Mouse (Mus musculus): Measurements from ENCODE around the gene Exd1. TPM values are rescaled to one million over a fixed set of nuclear protein-coding genes. Genes with fewer than 3 reads are reported as not detected.

Exd1 gene
- polyA plus RNA-seq, 1 experiment: 1.1 TPM

DNA sequence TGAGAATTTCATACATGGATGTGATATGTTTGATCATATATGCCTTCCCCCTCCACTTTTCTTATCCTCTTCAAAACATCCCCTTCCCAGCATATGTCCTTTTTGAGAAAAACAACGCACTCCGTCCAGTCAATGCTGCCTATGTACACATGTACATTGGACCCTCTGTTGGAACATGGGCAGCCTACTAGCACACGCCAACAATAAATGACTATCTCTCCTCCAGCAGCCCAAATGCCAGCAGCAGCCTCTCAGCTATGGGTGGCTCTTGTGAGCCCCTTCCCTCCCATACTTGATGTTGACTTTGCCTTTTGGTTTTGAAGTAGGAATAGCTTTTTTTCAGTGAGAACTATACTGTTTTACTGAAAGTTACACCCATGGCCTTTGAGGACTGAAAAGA, 34.1 kb upstream of the Exd1 start:
- H3K4me1 ChIP-seq (ENCODE audit: control insufficient read depth, insufficient read depth, low read length): no peaks in the 10 kb centered on the region

GRCm38 (mm10) chr2:119572471-119572870, 25.0 kb upstream of the Exd1 start:
- Histone ChIP-seq H3K27ac (ENCODE audit: insufficient read depth, low read length) (no peak overlapping the region), H3K4me1 (ENCODE audit: control insufficient read depth, insufficient read depth, low read length) (no peaks in the 10 kb centered on the region), H3K4me3 (ENCODE audit: insufficient read depth, low read length) (no peak overlapping the region)
- TF ChIP-seq POLR2A (IDR thresholded peaks at IDR 0.05; ENCODE audit: low read depth, low read length) (no peak), CTCF (IDR thresholded peaks at IDR 0.05; ENCODE audit: borderline replicate concordance, insufficient read depth, low read length) (no peak)

More for the DNA sequence above, 34.1 kb upstream of the Exd1 start:
- Histone ChIP-seq H3K4me3 (ENCODE audit: insufficient read depth, low read length) (no peak overlapping the region), H3K27ac (ENCODE audit: insufficient read depth, low read length) (no peak overlapping the region)
- TF ChIP-seq CTCF (IDR thresholded peaks at IDR 0.05; ENCODE audit: borderline replicate concordance, insufficient read depth, low read length): no peak

DNA sequence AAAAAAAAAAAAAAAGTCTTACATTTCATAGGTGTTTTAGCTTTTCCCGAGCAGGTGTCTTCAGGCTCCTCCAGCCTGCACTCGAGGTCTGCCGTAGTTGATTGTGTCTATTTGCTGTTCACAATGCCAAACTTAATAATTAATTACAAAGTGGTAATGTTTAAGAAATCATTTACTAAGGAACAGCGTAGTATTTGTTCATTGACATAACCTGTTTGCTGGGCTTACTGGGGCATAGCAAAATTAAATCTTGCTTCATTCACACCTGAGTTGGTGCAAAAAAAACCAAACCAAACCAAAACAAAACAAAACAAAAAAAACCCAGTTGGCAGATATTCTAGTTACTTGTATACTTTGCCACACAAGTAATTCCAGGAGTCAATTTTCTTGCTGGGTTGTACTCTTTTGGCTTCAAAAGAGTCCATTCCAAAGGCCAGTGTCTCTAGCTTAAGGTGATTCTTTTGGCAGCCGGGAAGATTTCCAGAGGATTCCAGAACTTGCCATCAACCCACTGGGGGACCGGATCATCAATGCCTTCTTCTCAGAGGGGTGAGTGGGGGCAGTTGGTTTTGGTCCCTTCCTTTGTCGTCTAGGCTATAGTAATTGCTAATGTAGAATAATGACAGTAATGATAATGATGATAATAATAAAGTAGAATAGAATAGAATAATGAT, 18.9 kb upstream of the Exd1 start:
- H3K27ac ChIP-seq (ENCODE audit: insufficient read depth, low read length): no peak overlapping the region

DNA sequence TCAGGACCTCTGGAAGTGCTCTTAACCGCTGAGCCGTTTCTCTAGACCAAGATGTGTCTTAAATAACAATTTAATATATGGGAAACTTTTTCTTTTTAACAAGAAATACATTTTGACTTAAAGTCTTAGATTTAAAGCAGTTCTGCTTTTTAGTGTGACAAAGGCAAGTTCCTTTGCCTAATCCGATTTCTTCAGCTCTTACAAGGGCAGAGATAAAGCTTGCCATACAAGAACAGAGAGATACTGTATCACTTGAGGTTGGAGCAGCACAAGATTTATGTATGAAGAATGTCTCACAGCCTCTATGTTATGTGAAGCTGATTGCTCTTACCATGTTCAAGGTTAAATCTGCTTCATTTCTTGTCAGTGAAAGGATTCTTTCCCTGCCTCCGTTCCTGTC, 17.9 kb upstream of the Exd1 start:
- Histone ChIP-seq H3K4me1 (ENCODE audit: control insufficient read depth, insufficient read depth, low read length) (no peaks in the 10 kb centered on the region), H3K27ac (ENCODE audit: insufficient read depth, low read length) (no peak overlapping the region), H3K4me3 (ENCODE audit: insufficient read depth, low read length) (no peak overlapping the region)
- no peak for TF ChIP-seq CTCF (IDR thresholded peaks at IDR 0.05; ENCODE audit: borderline replicate concordance, insufficient read depth, low read length)
- no peak for TF ChIP-seq POLR2A (IDR thresholded peaks at IDR 0.05; ENCODE audit: low read depth, low read length)

More for the DNA sequence above, 18.9 kb upstream of the Exd1 start:
- Histone ChIP-seq H3K4me3 (ENCODE audit: insufficient read depth, low read length) (no peak overlapping the region), H3K4me1 (ENCODE audit: control insufficient read depth, insufficient read depth, low read length) (no peaks in the 10 kb centered on the region)
- TF ChIP-seq CTCF (IDR thresholded peaks at IDR 0.05; ENCODE audit: borderline replicate concordance, insufficient read depth, low read length) (no peak), POLR2A (IDR thresholded peaks at IDR 0.05; ENCODE audit: low read depth, low read length) (no peak)

DNA sequence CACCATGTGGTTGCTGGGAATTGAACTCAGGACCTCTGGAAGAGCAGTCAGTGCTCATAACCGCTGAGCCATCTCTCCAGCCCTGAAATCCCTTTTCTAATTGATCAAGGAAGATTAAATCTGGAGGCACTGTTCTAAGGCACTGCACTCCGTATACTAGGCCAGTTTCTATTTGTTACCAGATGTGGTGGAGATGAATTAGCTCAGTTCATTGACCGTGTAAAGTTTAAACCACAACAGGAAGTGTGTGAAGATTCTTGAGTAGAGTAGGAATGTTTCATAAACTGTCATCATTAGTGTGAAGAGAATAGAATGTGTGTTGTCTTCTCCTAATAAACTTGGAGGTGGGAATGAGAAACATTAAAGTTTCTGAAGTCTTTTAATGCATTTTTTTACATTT, 14.4 kb upstream of the Exd1 start:
- H3K4me1 ChIP-seq (ENCODE audit: control insufficient read depth, insufficient read depth, low read length): no peaks in the 10 kb centered on the region
- no peak overlapping the region for H3K27ac ChIP-seq (ENCODE audit: insufficient read depth, low read length)
- TF ChIP-seq CTCF (IDR thresholded peaks at IDR 0.05; ENCODE audit: borderline replicate concordance, insufficient read depth, low read length) (no peak), POLR2A (IDR thresholded peaks at IDR 0.05; ENCODE audit: low read depth, low read length) (no peak)
- H3K4me3 ChIP-seq (ENCODE audit: insufficient read depth, low read length): no peak overlapping the region

- TF ChIP-seq CTCF (IDR thresholded peaks at IDR 0.05; ENCODE audit: borderline replicate concordance, insufficient read depth, low read length): no peak
- no peak for TF ChIP-seq POLR2A (IDR thresholded peaks at IDR 0.05; ENCODE audit: low read depth, low read length)
- Histone ChIP-seq H3K4me3 (ENCODE audit: insufficient read depth, low read length) (no peak overlapping the region), H3K4me1 (ENCODE audit: control insufficient read depth, insufficient read depth, low read length) (no peaks in the 10 kb centered on the region), H3K27ac (ENCODE audit: insufficient read depth, low read length) (no peak overlapping the region)
These were observed 11.4 kb upstream of the Exd1 start for GRCm38 (mm10) chr2:119558737-119559340.

DNA sequence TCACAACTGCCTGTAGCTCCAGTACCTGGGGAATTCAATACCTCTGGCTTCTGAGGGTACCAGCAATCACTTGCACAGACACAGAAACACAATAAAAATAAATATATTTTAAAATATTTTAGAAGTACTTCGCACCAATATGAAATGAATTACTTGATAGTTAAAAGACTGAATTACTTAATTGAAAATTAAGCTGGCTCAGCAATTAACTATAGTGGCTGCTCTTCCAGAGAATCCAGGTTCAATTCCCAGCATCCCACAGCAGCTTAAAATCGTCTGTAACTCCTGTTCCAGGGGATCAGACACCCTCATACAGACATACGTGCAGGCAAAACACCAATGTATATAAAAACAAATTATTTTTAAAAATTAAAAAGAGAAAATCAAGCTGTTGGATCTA, 10.6 kb upstream of the Exd1 start:
- no peaks in the 10 kb centered on the region for H3K4me1 ChIP-seq (ENCODE audit: control insufficient read depth, insufficient read depth, low read length)
- no peak overlapping the region for H3K27ac ChIP-seq (ENCODE audit: insufficient read depth, low read length)
- TF ChIP-seq CTCF (IDR thresholded peaks at IDR 0.05; ENCODE audit: borderline replicate concordance, insufficient read depth, low read length) (no peak), POLR2A (IDR thresholded peaks at IDR 0.05; ENCODE audit: low read depth, low read length) (no peak)
- H3K4me3 ChIP-seq (ENCODE audit: insufficient read depth, low read length): no peak overlapping the region

DNA sequence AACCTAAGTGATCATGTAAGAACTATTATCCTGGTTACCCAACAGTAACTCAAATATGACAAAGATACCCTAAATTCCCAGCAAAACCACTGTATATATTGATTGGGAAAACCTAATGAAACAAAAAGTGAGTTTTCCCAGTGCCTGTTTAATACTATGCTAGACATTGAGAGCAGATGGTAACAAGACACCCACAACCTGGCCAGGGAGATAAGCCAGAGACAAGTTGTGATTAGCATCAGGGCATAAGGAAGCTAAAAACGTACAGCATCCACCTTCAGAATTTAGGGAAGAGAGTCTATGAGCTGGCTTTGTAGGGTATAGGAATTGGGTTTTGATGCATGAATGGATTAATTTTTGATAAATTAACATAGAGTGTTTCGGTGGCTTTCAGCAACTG, 2.3 kb upstream of the Exd1 start:
- TF ChIP-seq POLR2A (IDR thresholded peaks at IDR 0.05; ENCODE audit: low read depth, low read length): no peak
- no peak for TF ChIP-seq CTCF (IDR thresholded peaks at IDR 0.05; ENCODE audit: borderline replicate concordance, insufficient read depth, low read length)
- H3K4me1 ChIP-seq (ENCODE audit: control insufficient read depth, insufficient read depth, low read length): peaks cover 4% of the 10 kb centered on the region

DNA sequence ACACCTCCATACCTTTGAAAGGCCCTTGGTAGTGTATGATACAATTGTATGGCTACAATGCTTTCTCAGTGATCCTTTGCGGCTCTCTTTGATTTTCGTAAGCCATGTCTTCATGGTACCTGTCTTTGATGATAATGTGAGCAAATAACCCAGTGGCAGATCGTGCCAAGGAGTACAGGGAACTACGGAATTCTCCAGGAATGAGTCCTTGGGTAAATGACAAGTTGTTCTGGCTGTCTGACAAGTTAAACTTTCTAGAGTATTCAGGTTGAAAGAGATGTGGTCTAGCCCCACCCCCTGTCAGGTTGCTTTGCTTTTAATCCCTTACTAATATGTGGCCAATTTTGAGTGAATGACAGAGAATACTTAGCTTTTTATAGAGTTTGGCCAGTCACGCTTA, 1.3 kb upstream of the Exd1 start:
- H3K4me3 ChIP-seq (ENCODE audit: insufficient read depth, low read length): peak overlapping the region; percentile 37
- peaks cover 4% of the 10 kb centered on the region for H3K4me1 ChIP-seq (ENCODE audit: control insufficient read depth, insufficient read depth, low read length)
- no peak for TF ChIP-seq POLR2A (IDR thresholded peaks at IDR 0.05; ENCODE audit: low read depth, low read length)
- no peak for TF ChIP-seq CTCF (IDR thresholded peaks at IDR 0.05; ENCODE audit: borderline replicate concordance, insufficient read depth, low read length)
- H3K27ac ChIP-seq (ENCODE audit: insufficient read depth, low read length): no peak overlapping the region

More for the DNA sequence above, 2.3 kb upstream of the Exd1 start:
- Histone ChIP-seq H3K27ac (ENCODE audit: insufficient read depth, low read length) (no peak overlapping the region), H3K4me3 (ENCODE audit: insufficient read depth, low read length) (no peak overlapping the region)

DNA sequence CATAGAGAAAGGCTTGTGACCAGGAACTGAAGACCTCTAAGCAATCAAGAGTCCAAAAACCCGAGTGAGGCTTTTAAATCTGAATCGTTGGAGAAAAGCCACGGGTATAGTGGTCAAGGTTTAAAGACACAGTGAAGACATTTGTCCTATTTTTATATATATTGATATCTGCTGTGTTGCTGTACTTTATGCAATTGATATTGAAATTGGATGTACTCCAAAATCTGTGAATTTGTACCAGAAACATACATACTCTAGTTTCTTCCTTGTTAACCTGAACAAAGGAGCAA, 889 bp upstream of the Exd1 start:
- peak overlapping the region; percentile 96 for H3K4me3 ChIP-seq (ENCODE audit: insufficient read depth, low read length)
- no peak for TF ChIP-seq POLR2A (IDR thresholded peaks at IDR 0.05; ENCODE audit: low read depth, low read length)
- TF ChIP-seq CTCF (IDR thresholded peaks at IDR 0.05; ENCODE audit: borderline replicate concordance, insufficient read depth, low read length): no peak
- peaks cover 4% of the 10 kb centered on the region for H3K4me1 ChIP-seq (ENCODE audit: control insufficient read depth, insufficient read depth, low read length)
- peak overlapping the region; percentile 35; the same call in 1 of the 2 replicates for H3K27ac ChIP-seq (ENCODE audit: insufficient read depth, low read length)
